Mouse (Mus musculus) Muller cell, postnatal 12 days (primary cell): ENCODE results near the gene Bdnf.

Source experiments
- DNase-seq: peaks from one replicate; pipeline ENCODE4 v3.0.0-alpha.2; 2015; ENCODE audit errors: inconsistent ontology term

Bdnf gene

DNA sequence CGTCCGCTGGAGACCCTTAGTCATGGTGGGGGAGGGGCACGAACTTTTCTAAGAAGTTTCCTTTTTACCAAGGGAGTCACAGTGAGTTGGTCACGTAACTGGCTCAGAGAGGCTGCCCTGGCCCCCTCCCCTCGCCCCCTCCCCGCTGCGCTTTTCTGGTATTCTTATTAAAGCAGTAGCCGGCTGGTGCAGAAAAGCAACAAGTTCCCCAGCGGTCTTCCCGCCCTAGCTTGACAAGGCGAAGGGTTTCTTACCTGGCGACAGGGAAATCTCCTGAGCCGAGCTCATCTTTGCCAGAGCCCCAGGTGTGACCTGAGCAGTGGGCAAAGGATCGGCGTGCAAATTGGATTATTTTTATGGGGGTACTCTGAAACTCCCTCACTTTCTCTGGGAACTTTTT lies at the start of gene Bdnf:
Gene Bdnf, plus strand, starts transcription at position 169 of the 400 bp plus-strand sequence.
- no peak for DNase-seq

DNA sequence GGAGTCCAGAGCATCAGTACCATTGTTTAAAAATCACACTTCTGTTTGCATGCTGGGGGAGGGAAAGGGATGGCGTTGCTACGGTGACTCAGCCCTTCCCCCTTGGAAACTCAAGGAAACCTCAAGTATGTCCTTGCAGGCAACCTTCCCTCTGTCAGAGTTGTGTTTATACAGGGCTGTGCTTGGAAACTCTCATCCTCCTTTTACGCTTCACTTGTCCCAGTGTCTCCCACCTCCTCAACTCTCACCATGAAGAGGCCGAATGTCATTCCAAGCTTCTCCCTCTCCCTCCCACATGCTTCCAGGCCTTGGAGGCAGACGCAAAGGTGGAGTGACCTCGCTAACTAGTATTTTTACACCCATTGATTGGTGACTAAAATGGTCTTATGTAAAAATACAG lies 47.6 kb upstream of the Bdnf start:
- DNase-seq, result no peak

DNA sequence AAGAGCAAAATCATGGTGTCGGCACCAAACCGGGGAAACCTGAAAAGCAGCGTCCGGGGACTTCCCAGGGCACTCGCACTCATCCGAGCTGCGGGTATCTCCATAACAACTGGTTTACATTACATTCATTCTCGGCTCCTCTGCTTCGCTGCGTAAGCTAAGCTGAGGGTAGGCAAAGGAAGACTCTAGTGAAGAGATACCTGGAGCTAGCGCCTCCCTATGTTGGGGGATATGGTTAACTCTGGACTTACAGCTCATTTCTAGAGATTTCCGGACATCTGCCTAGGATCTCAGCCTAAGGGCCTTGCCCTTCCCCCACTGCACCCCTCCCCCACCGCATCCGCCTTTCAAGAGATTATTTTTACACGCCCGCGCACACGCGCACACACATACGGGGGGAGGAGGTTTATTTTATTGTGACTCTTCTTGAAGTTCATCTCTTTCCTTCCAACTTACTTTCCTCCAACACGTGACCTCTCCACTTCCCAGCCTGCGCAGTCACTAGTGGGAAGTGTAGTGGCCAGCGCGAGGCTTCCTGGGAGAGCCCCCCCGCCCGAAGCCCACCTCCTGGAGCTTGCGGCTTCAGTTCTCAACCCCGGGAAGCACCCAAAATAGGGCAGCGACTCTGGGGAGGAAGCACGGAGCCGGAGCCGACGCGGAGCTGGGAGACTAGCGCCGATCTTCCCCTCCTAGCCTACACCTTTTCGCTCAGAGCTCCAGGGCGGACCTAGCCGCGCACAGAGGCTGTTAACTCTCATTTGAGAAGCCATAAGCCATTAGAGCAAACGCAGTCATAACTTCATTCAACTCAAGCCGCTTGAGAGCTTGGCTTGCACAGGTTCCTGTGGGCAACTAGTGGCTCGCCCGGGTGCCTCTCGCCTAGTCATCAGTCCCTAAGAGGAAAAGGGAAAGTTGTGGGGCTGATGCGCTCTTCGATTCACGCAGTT lies 718 bp upstream of the Bdnf start:
- peak; percentile 57 for DNase-seq

GRCm38 (mm10) chr2:109675051-109675450 lies 551 bp downstream of the Bdnf start:
- no peak for DNase-seq

GRCm38 (mm10) chr2:109675973-109676617 lies 1.6 kb downstream of the Bdnf start:
- peak; percentile 61 for DNase-seq

DNA sequence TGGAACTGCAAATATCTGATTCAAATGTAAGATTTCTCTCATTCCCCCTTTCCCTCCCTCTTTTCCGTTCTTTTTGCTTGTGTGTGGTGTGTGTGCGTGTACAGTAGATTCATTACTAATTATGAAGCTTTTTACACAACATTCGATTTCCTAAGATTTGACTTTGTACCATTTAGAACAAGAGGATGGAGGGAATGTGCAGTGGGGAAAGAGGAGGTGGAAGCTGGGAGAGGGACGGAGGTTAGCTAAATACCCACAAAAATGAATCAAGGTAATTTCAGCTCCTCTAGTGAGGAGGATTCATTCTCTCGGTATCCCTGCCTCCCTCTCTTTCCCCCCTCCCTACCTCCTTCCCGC lies 2.1 kb downstream of the Bdnf start:
- peak; percentile 35 for DNase-seq

GRCm38 (mm10) chr2:109677221-109678089 lies 3.0 kb downstream of the Bdnf start:
- DNase-seq, result peak; percentile 74

DNA sequence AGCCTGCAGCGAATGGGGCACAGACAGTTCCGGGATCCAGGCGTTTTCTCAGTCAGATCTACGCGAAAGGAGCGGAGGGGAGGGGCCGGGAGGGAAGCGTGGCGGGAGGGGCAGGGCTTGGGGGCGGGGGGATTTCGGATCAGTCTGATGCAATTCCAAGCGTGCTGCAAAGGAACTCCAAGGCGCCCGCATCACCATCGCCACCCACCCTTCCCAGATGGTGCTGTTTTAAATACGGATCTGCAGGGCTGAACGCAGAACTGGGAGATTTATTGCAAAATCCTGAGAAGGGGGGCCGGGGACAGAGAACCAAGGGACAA lies 3.5 kb downstream of the Bdnf start:
- DNase-seq, result peak; percentile 93

- DNase-seq, result no peak
Observed at GRCm38 (mm10) chr2:109678454-109678853, 4.0 kb downstream of the Bdnf start.

GRCm38 (mm10) chr2:109679446-109679845 lies 4.9 kb downstream of the Bdnf start:
- DNase-seq, result no peak

GRCm38 (mm10) chr2:109681071-109681470 lies 6.6 kb downstream of the Bdnf start:
- DNase-seq, result peak; percentile 49

GRCm38 (mm10) chr2:109688661-109689060 lies 14.2 kb downstream of the Bdnf start:
- no peak for DNase-seq

- peak; percentile 68 for DNase-seq
Observed at GRCm38 (mm10) chr2:109692266-109693177, 18.0 kb downstream of the Bdnf start.

- peak; percentile 91 for DNase-seq
Observed at GRCm38 (mm10) chr2:109693178-109694115, 18.9 kb downstream of the Bdnf start.

DNA sequence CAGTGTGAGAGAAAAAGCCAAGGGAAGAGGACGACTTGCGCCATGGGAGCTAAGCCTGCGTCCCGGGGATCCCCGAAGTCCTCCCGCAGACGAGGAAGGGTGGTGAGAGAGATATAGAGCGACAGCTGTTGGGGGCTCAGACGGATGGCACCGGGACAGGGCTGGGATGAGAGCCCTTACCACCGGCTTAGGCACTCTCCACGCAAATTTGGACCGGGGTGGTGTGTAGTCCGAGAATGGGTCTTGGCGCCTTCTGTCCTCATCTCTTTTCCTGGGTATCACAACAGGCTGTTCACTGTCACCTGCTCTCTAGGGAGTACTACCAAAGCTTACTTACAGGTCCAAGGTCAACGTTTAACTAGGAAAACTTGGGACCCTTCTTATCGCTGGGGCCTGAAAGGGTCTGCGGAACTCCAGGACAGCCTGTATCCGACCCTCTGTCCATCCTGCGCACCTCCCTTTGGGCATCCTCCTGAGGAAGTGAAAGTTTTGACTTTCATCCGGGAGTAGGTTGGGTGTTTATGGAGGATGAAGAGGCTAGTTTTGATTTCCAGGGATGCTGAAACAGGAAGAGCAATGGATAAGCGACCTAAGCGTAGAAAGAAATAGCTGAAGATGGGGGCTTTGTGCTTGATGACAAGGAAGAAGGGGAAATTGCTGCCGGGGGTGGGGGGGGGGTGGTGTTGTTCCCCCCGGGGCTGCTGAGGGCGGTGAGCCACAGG lies 19.8 kb downstream of the Bdnf start:
- DNase-seq, result peak; percentile 70

- peak; percentile 96 for DNase-seq
Observed at GRCm38 (mm10) chr2:109694838-109695225, 20.3 kb downstream of the Bdnf start.

DNA sequence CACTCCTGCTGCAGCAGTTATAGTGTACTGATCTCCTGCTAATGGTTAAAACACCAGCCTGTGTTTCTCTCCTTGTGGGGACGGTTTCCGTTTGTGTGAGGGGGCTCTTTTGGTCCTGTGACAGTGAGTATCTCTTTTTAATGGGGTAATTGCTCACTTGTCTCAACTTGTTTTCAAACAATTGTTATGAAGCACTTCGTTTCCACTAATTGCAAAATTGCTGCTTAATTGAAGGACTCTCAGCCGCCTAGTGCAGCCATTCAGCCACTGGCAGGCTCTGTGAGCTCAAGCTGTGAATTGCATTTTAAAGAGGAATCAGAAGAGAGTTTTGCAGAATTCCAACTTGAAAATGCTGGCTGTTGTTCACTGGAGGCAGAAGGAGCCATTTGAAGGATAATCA lies 22.7 kb downstream of the Bdnf start:
- DNase-seq, result peak; percentile 78

DNA sequence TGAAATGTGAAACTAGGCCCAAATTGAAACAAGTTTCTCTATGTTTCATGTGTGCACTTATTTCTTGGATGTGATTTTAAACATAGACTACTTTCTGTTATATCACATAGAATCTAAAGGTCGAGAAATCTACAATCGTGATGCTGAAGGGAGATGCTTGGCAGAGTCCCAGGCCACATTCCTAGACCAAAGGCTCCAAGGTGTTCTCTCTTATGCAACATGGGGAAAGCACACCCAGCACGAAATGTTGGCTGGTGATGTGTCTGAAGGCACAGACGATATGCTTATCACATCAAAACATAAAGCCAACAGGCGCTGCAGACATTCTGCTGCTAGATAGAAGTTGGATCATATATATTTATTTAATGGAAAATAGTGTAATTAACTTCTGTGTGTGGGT lies 25.8 kb downstream of the Bdnf start:
- no peak for DNase-seq

DNA sequence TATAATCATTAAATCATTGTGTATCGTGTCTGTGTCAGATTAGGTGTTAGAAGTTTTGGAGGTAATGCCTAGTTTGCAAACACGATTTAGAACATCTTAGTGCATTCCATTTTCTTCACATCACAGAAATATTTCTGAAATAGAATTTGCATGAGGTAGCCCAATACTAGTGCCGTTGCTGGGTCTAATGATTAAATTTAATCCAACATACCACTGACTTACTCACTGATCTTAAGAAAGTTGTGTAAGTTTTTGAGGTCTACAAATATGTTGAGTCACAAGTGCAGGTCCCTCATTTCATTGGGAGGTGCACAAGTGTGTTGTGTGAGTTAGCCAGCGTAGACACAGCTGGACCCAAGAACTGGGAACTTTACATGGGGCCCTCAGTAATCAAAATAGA lies 29.1 kb downstream of the Bdnf start:
- DNase-seq, result no peak
